In the genomic region with DNA sequence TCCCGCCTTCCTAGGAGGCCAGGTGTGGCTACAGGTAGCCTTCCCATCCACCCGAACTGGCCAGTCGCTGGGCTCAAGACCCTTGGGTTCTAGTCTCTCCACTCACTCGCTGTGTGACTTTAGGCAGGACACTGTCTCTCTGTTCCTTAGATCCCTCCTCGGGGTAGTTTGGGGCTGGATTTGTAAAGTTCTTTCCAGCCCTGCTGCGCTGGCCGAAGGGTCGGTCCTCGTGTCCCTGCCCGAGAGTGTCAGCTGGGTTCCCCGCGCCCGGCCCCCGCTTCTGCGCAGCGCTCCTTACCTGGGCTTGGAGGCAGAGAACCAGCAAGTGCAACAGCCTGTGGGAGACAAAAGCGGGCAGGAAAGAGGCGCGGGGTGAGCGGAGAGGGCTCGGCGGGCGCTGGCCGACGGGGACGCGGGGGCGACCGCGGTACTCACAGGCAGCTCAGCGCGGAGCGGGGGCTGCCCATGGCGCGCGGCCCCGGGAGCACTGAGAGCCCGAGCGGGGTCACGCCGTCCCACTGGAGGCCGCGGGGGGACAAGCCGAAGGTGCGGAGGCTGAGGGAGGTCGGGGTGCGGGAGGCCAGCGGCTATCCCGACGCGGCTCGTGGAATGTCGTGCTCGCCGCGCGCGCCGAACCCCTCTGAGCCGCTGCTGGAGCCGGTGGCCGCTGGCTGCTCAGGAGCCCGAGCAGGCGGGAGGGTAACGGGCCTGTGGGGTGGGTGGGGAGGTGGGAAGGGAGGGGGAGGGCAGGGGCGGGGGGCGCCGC, we compare ENCODE assay signal across 8 mouse cellular contexts. TPM values are rescaled to one million over a fixed set of nuclear protein-coding genes. Genes with fewer than 3 reads are reported as not detected.
DNase-seq lines count a peak whose midpoint lies in the region; ATAC-seq lines count a peak whose summit lies in the region.

A gene (minus strand): TSS at position 698 of the 766 bp plus-strand sequence.

- H3K4me1 ChIP-seq in intestine, embryonic 16.5 days (ENCODE audit: control insufficient read depth, insufficient read depth, low read length), result peaks cover 30% of the 10 kb centered on the region
- H3K4me1 ChIP-seq in neural tube, embryonic 14.5 days (ENCODE audit: control insufficient read depth, insufficient read depth, low read length), result peaks cover 9% of the 10 kb centered on the region; the same call in 1 of the 2 replicates

- no peaks in the 10 kb centered on the region for H3K9me3 ChIP-seq in intestine, embryonic 16.5 days (ENCODE audit: control insufficient read depth, low read length)
- no peaks in the 10 kb centered on the region for H3K9me3 ChIP-seq in neural tube, embryonic 14.5 days (ENCODE audit: control insufficient read depth, low read length)

- peaks cover 86% of the 10 kb centered on the region for H3K27me3 ChIP-seq in intestine, embryonic 16.5 days (replicated peaks; ENCODE audit: control insufficient read depth, insufficient read depth, low read length)
- H3K27me3 ChIP-seq in neural tube, embryonic 14.5 days (ENCODE audit: control insufficient read depth, insufficient read depth, low read length), result peaks cover 83% of the 10 kb centered on the region

- DNase-seq in cerebellum, postnatal 25 days, result peak; percentile 17 to 26
- DNase-seq in cerebellum, postnatal 4 days (ENCODE audit: low spot score in 2 of 2), result no peak
- DNase-seq in thymus, postnatal 14 days, result peak; percentile 45
- DNase-seq in thymus, adult 18-20 months, result no peak
- no peak for DNase-seq in layer of hippocampus, adult 9-10 months (ENCODE audit: low spot score)
- DNase-seq in spleen, postnatal 36 days (ENCODE audit: low spot score in 2 of 2), result no peak

- WGBS in intestine, embryonic 16.5 days, result under 1% methylated on average over 53 of the region's 68 CpGs
- WGBS in neural tube, embryonic 14.5 days, result under 1% methylated on average over 30 of the region's 68 CpGs

- peak within 1 kb of the TSS; percentile 35; the same call in 1 of the 2 replicates for H3K9ac ChIP-seq in intestine, embryonic 16.5 days (ENCODE audit: low read depth, low read length)
- H3K9ac ChIP-seq in neural tube, embryonic 14.5 days (replicated peaks; ENCODE audit: low read depth, low read length), result peak within 1 kb of the TSS; percentile 28; the same call in 1 of the 2 replicates

- no peaks in the 10 kb centered on the region for H3K36me3 ChIP-seq in intestine, embryonic 16.5 days (ENCODE audit: control insufficient read depth, insufficient read depth, low read length)
- no peaks in the 10 kb centered on the region for H3K36me3 ChIP-seq in neural tube, embryonic 14.5 days (ENCODE audit: control insufficient read depth, insufficient read depth, low read length)

- H3K27ac ChIP-seq in intestine, embryonic 16.5 days (ENCODE audit: low read length), result no peak within 1 kb of the TSS
- no peak within 1 kb of the TSS for H3K27ac ChIP-seq in neural tube, embryonic 14.5 days (ENCODE audit: low read depth, low read length)

- H3K4me3 ChIP-seq in intestine, embryonic 16.5 days (ENCODE audit: low read length), result peak within 1 kb of the TSS; percentile 48
- peak within 1 kb of the TSS; percentile 32 for H3K4me3 ChIP-seq in neural tube, embryonic 14.5 days (ENCODE audit: low read depth, low read length)

- H3K4me2 ChIP-seq in intestine, embryonic 16.5 days (ENCODE audit: low read depth, low read length), result peak within 1 kb of the TSS; percentile 81
- H3K4me2 ChIP-seq in neural tube, embryonic 14.5 days (ENCODE audit: low read depth, low read length), result peak within 1 kb of the TSS; percentile 60

- ATAC-seq in intestine, embryonic 16.5 days, result no peak
- no peak for ATAC-seq in neural tube, embryonic 14.5 days (ENCODE audit: low read depth)

RNA-seq across cellular contexts. Expression of the gene that starts here (rescaled TPM):
- polyA plus RNA-seq in intestine, embryonic 16.5 days (2015; fragmentation: Nextera tagmentation; extraction: Ambion mirVana), result 0.16 and 0.28 TPM in 2 replicates
- 0.35 TPM in 1 of 2 replicates, not detected in the other for polyA plus RNA-seq in neural tube, embryonic 14.5 days (2014; fragmentation: Nextera tagmentation; extraction: Ambion mirVana)

Comparison
In these comparisons a context has a peak if more than half of its experiments do, and no peak if none do; other contexts are left out.
1. DNase-seq: peak in cerebellum, postnatal 25 days (2 of 2) and thymus, postnatal 14 days (single experiment); none in cerebellum, postnatal 4 days (0 of 2), thymus, adult 18-20 months (0 of 2), layer of hippocampus, adult 9-10 months (single experiment) and spleen, postnatal 36 days (0 of 2).